Mouse (Mus musculus): ENCODE measurements at regions not wholly inside any gene's neighbourhood (a gene's known extent, or its start where the extent isn't known, plus 50 kb on each side); places are given as distances from the start of the nearest gene placed in this dataset.

DNA sequence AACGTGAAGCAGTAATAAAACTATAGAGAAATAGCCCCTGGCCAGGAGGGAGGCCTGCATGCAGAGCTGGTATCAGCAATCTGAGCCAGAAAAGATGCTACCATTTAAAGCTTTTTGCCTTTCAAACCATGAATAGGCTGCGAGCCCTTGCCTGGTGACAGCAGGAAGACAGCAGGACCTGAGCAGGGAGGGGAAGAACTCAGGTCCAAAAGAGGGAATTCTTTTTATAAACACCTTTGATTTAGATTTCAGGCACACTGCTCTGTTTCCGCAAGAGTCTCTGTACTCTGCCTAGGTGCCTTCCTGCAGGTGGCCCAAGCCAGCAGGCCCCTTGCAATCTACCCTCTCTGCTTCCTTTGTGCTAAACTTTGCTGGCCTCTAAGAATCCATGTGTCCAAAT lies 242.1 kb downstream of the Adgra3 start:
- TF ChIP-seq TAL1 (IDR thresholded peaks at IDR 0.05; ENCODE audit: low read length) (no peak), GATA1 (IDR thresholded peaks at IDR 0.05; ENCODE audit: low read length) (no peak)

Data from erythroblast, embryonic 14.5 days (primary cell).